Mouse (Mus musculus) gonadal fat pad, adult 2 months (tissue): ENCODE measurements around the gene Tmem41a. TPM values are rescaled to one million over a fixed set of nuclear protein-coding genes. Genes with fewer than 3 reads are reported as not detected.
"Not testable (repeated sequence)": the region's sequence is repeated elsewhere in the genome, so short reads cannot be mapped to it uniquely, and the experiment has no call there.

Source experiments
- DNase-seq: peaks from one replicate; pipeline ENCODE4 v3.0.0-alpha.2; 2012; ENCODE audit warnings: low read depth
- polyA plus RNA-seq: library from polyadenylated mRNA; depleted of rRNA; stranded (reverse); fragments of >200 nt; gene quantifications from 2 replicates; pipeline ENCODE4 v1.2.3, GENCODE M21; 2012; rRNA removed

Tmem41a gene
- 5.9 and 10.3 TPM in 2 replicates for polyA plus RNA-seq

GRCm38 (mm10) chr16:21946761-21947715, at the start of gene Tmem41a:
Gene Tmem41a, minus strand, starts transcription at chr16:21947552.
- no peak for DNase-seq

GRCm38 (mm10) chr16:21996402-21996801, 49.0 kb upstream of the Tmem41a start:
- no peak for DNase-seq

- peak; percentile 87 for DNase-seq
These were observed 48.0 kb upstream of the Tmem41a start, which contains the start of gene Liph for GRCm38 (mm10) chr16:21995304-21995703. Gene Liph, minus strand, starts transcription at chr16:21995663.

- DNase-seq: no peak
These were observed 44.4 kb upstream of the Tmem41a start for GRCm38 (mm10) chr16:21991774-21992173.

GRCm38 (mm10) chr16:21990893-21991292, 43.5 kb upstream of the Tmem41a start:
- DNase-seq: not testable (repeated sequence)

- no peak for DNase-seq
These were observed 40.6 kb upstream of the Tmem41a start for GRCm38 (mm10) chr16:21987956-21988355.

- DNase-seq: no peak
These were observed 38.8 kb upstream of the Tmem41a start for GRCm38 (mm10) chr16:21986191-21986590.

GRCm38 (mm10) chr16:21984091-21984490, 36.7 kb upstream of the Tmem41a start:
- DNase-seq: no peak

GRCm38 (mm10) chr16:21983581-21983980, 36.2 kb upstream of the Tmem41a start:
- DNase-seq: no peak

GRCm38 (mm10) chr16:21983146-21983545, 35.8 kb upstream of the Tmem41a start:
- no peak for DNase-seq

- DNase-seq: no peak
These were observed 30.0 kb upstream of the Tmem41a start for GRCm38 (mm10) chr16:21977347-21977746.

GRCm38 (mm10) chr16:21976203-21976602, 28.9 kb upstream of the Tmem41a start:
- DNase-seq: no peak

- no peak for DNase-seq
These were observed 24.1 kb upstream of the Tmem41a start for GRCm38 (mm10) chr16:21971446-21971845.

GRCm38 (mm10) chr16:21970536-21970935, 23.2 kb upstream of the Tmem41a start:
- no peak for DNase-seq

- no peak for DNase-seq
These were observed 22.5 kb upstream of the Tmem41a start for GRCm38 (mm10) chr16:21969874-21970273.

- no peak for DNase-seq
These were observed 18.2 kb upstream of the Tmem41a start for GRCm38 (mm10) chr16:21965576-21965975.

- DNase-seq: no peak
These were observed 8.2 kb upstream of the Tmem41a start for GRCm38 (mm10) chr16:21955591-21955990.

GRCm38 (mm10) chr16:21928471-21928870, 18.9 kb downstream of the Tmem41a start:
- no peak for DNase-seq

GRCm38 (mm10) chr16:21916681-21917080, 30.7 kb downstream of the Tmem41a start:
- DNase-seq: no peak

- no peak for DNase-seq
These were observed 34.0 kb downstream of the Tmem41a start for GRCm38 (mm10) chr16:21913347-21913746.

- not testable (repeated sequence) for DNase-seq
These were observed 38.4 kb downstream of the Tmem41a start for GRCm38 (mm10) chr16:21908906-21909305.

- DNase-seq: no peak
These were observed 40.5 kb downstream of the Tmem41a start for GRCm38 (mm10) chr16:21906902-21907301.

GRCm38 (mm10) chr16:21905996-21906395, 41.4 kb downstream of the Tmem41a start:
- no peak for DNase-seq
